Mouse (Mus musculus): Measurements from ENCODE around the gene Tex45.

DNA sequence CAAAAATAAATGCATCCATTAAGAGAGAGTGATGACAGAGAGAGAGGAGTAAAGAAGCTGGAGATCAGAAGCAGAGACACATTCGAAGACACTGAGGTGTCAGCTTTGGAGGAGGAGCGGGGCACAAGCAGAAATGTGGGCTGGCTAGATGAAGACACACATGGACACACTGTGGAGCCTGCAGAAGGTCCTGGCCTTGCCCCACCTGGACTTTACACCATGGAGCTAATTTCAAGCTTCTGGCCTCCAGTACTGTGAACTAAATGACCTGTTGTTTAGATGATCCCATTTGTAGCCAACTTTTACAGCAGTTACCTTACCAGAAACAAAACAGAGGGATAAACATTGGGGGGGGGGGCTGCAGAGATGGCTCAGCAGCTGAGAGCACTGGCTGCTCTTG lies 7.4 kb upstream of the Tex45 start:
- TF ChIP-seq GATA1 (IDR thresholded peaks at IDR 0.05; ENCODE audit: borderline replicate concordance, low read length) = no peak
- TF ChIP-seq CTCF (IDR thresholded peaks at IDR 0.05; ENCODE audit: low read depth, low read length) = no peak
- TF ChIP-seq GATA2 (IDR thresholded peaks at IDR 0.05; ENCODE audit: borderline replicate concordance, low read depth, low read length) = no peak

All from G1E (cell line).